Mouse (Mus musculus) megakaryocyte, embryonic 14.5 days (primary cell): ENCODE measurements at regions not wholly inside any gene's neighbourhood (a gene's known extent, or its start where the extent isn't known, plus 50 kb on each side); places are given as distances from the start of the nearest gene placed in this dataset.

Experiments
- FLI1 ChIP-seq: IDR thresholded peaks from 2 replicates; pipeline ENCODE4 v1.6.1; 2012; ENCODE audit warnings: low read length, inconsistent platforms, mixed read lengths
- GATA1 ChIP-seq: IDR thresholded peaks from 3 replicates; pipeline ENCODE4 v1.6.1; 2012; ENCODE audit warnings: mixed read lengths, low read length, inconsistent platforms, borderline replicate concordance

DNA sequence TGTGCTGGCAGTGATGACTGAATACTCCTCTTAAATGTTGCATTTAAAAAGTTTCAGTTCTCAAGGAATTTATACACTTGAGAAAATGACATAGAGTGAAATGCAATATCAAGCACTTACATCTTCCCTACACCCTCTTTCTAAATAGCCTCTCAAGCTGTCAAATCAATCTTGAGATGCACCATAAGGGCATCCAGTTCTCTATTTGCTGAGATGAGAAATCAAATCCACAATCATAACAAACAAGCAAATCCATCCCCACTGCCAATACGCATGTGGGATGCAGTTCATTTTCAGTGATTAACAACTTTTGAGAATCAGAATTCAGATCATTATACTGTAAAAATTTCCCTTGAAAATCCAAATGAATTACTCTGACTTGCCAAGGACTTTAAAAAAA is 62.6 kb upstream of the Ift57 start:
- TF ChIP-seq GATA1: no peak
- TF ChIP-seq FLI1: no peak
